Mouse (Mus musculus) liver, embryonic 12.5 days (tissue): ENCODE data around the gene Slc45a1. TPM values are rescaled to one million over a fixed set of nuclear protein-coding genes. Genes with fewer than 3 reads are reported as not detected.
A peak's percentile ranks its signal among the peaks of the same experiment; 100 is the strongest.

ENCODE experiments used
- ATAC-seq: fragments of 200-750 bp; cut with Nextera tagmentation; 2 replicates; pipeline ENCODE4 v1.8.0; 2017; ENCODE audit warnings: moderate number of reproducible peaks, mild to moderate bottlenecking, moderate library complexity
- H3K27ac ChIP-seq: fragments of 300-500 bp; sonication (generic); 2 replicates; pipeline ENCODE4 v1.5.1; 2016; ENCODE audit warnings: mild to moderate bottlenecking
- H3K27me3 ChIP-seq: fragments of 300-500 bp; sonication (generic); replicated peaks from 2 replicates; pipeline ENCODE4 v1.6.1; 2016; ENCODE audit warnings: mild to moderate bottlenecking, moderate library complexity
- H3K36me3 ChIP-seq: fragments of 300-500 bp; sonication (generic); 2 replicates; pipeline ENCODE4 v1.6.1; 2016; ENCODE audit warnings: mild to moderate bottlenecking, moderate library complexity
- H3K4me1 ChIP-seq: fragments of 300-500 bp; sonication (generic); 2 replicates; pipeline ENCODE4 v1.6.1; 2016
- H3K4me2 ChIP-seq: fragments of 300-500 bp; sonication (generic); 2 replicates; pipeline ENCODE4 v1.6.1; 2016; ENCODE audit warnings: mild to moderate bottlenecking, moderate library complexity
- H3K4me3 ChIP-seq: fragments of 300-500 bp; sonication (generic); 2 replicates; pipeline ENCODE4 v1.5.1; 2016; ENCODE audit warnings: mild to moderate bottlenecking, moderate library complexity
- H3K9ac ChIP-seq: fragments of 300-500 bp; sonication (generic); 2 replicates; pipeline ENCODE4 v1.6.1; 2016; ENCODE audit warnings: mild to moderate bottlenecking, moderate library complexity
- H3K9me3 ChIP-seq: fragments of 300-500 bp; sonication (generic); replicated peaks from 2 replicates; pipeline ENCODE4 v1.6.1; 2016; ENCODE audit warnings: mild to moderate bottlenecking, moderate library complexity
- WGBS: fragments of 180-500 bp; shearing (Covaris S2); methylation state at CpG from one replicate; pipeline ENCODE4 v1.1.7; 2016; ENCODE audit not compliant: insufficient replicate concordance; 5-methylcytosine and 5-hydroxymethylcytosine counted together
- polyA plus RNA-seq: library from polyadenylated mRNA; unstranded; fragments of >200 nt; fragmentation: Nextera tagmentation; extraction: Ambion mirVana; gene quantifications from 2 replicates; pipeline ENCODE4 v1.2.1, GENCODE M21; 2016

The Slc45a1 gene
- polyA plus RNA-seq, 1 experiment from 2014 or later = not detected

GRCm38 (mm10) chr4:150678789-150679188 is 26.8 kb upstream of the Slc45a1 start:
- Histone ChIP-seq H3K4me1 (peaks cover 16% of the 10 kb centered on the region; the same call in 1 of the 2 replicates), H3K4me3 (no peak overlapping the region), H3K9ac (no peak overlapping the region), H3K9me3 (no peaks in the 10 kb centered on the region), H3K27me3 (no peaks in the 10 kb centered on the region), H3K36me3 (no peaks in the 10 kb centered on the region), H3K4me2 (no peak overlapping the region), H3K27ac (no peak overlapping the region)
- ATAC-seq = no peak
- WGBS = 90% methylated on average over 20 of the region's 20 CpGs

DNA sequence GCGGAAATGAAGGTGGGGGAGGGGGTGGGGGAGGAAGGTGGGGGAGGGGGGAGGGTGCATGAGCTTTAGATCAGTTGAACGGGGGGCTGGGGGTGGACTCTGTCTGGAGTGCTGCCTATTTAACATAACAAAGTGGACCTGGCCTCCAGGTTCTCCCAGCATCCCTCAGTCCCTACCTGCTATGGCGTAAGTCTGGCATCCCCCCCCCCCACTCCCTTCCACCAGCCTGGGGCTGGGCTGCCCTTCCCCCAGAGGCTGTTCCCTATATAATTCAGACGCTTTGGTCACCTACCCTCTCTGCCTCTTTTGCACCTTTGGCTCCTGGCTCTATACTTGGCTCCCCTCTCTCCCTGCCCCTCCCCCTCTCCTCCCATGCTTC is 25.9 kb upstream of the Slc45a1 start:
- Histone ChIP-seq H3K36me3 (no peaks in the 10 kb centered on the region), H3K4me3 (no peak overlapping the region), H3K27me3 (no peaks in the 10 kb centered on the region), H3K4me2 (no peak overlapping the region), H3K9me3 (no peaks in the 10 kb centered on the region), H3K27ac (no peak overlapping the region), H3K9ac (no peak overlapping the region), H3K4me1 (peaks cover 16% of the 10 kb centered on the region; the same call in 1 of the 2 replicates)
- no peak for ATAC-seq
- WGBS = 48% methylated on average over 4 of the region's 4 CpGs

- H3K9ac ChIP-seq = no peak overlapping the region
- no peak overlapping the region for H3K4me3 ChIP-seq
- H3K4me1 ChIP-seq = peaks cover 16% of the 10 kb centered on the region; the same call in 1 of the 2 replicates
- no peaks in the 10 kb centered on the region for H3K9me3 ChIP-seq
- H3K27ac ChIP-seq = no peak overlapping the region
- H3K27me3 ChIP-seq = no peaks in the 10 kb centered on the region
- no peak for ATAC-seq
- 47% methylated on average over 10 of the region's 10 CpGs for WGBS
- H3K36me3 ChIP-seq = no peaks in the 10 kb centered on the region
- H3K4me2 ChIP-seq = no peak overlapping the region
Measured at GRCm38 (mm10) chr4:150677126-150677845, 25.3 kb upstream of the Slc45a1 start.

DNA sequence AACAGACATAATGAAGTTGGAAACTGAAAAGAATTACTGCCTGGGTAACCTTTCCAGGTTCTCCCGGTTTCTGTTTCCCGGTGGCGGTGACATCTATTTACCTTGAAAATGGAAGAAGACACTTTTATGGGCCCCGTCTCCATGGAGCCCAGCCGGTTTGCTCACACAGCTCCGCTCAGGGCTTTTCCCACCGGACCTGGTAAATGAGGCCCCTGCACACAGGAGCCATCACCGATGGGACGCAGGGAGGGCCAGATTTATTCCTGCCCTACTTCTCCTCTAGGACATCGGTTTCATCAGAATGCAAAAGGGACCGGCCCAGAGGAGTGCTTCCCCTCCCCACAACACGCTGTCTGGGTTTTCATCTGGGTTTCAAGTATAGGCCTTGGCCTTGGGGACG is 24.1 kb upstream of the Slc45a1 start:
- H3K27me3 ChIP-seq = no peaks in the 10 kb centered on the region
- H3K4me3 ChIP-seq = no peak overlapping the region
- no peak overlapping the region for H3K9ac ChIP-seq
- ATAC-seq = no peak
- WGBS = 81% methylated on average over 13 of the region's 13 CpGs
- no peaks in the 10 kb centered on the region for H3K9me3 ChIP-seq
- H3K4me1 ChIP-seq = peaks cover 16% of the 10 kb centered on the region; the same call in 1 of the 2 replicates
- no peaks in the 10 kb centered on the region for H3K36me3 ChIP-seq
- H3K4me2 ChIP-seq = no peak overlapping the region
- no peak overlapping the region for H3K27ac ChIP-seq

DNA sequence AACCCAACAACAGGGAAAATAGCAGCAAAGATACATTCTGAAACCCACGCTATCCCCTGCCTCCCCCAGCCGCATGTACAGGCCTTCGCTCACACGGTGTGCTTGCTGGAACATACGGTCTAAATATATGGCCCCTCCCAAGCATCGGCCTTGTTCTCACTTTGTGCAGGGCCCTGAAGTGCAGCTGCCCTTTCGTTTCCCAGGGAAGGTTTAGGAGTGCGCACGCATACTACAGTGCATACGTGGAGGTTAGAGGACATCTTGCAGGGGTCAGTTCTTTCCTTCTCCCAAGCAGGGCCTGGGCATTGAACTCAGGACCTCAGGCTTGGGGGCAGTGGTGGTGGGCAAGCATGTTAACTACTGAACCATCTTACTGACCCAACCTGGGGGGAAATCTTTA is 23.3 kb upstream of the Slc45a1 start:
- H3K9me3 ChIP-seq = no peaks in the 10 kb centered on the region
- no peak overlapping the region for H3K27ac ChIP-seq
- WGBS = 88% methylated on average over 10 of the region's 10 CpGs
- H3K36me3 ChIP-seq = no peaks in the 10 kb centered on the region
- no peaks in the 10 kb centered on the region for H3K27me3 ChIP-seq
- no peak for ATAC-seq
- H3K4me2 ChIP-seq = no peak overlapping the region
- no peak overlapping the region for H3K4me3 ChIP-seq
- no peak overlapping the region for H3K9ac ChIP-seq
- peaks cover 9% of the 10 kb centered on the region; the same call in 1 of the 2 replicates for H3K4me1 ChIP-seq

GRCm38 (mm10) chr4:150665806-150666205 is 13.8 kb upstream of the Slc45a1 start:
- Histone ChIP-seq H3K9me3 (no peaks in the 10 kb centered on the region), H3K27me3 (peaks cover 24% of the 10 kb centered on the region), H3K4me1 (peaks cover 20% of the 10 kb centered on the region), H3K9ac (no peak overlapping the region), H3K4me3 (no peak overlapping the region), H3K36me3 (no peaks in the 10 kb centered on the region), H3K4me2 (no peak overlapping the region), H3K27ac (no peak overlapping the region)
- WGBS = 71% methylated on average over 10 of the region's 10 CpGs
- no peak for ATAC-seq

GRCm38 (mm10) chr4:150664726-150665125 is 12.8 kb upstream of the Slc45a1 start:
- Histone ChIP-seq H3K27ac (no peak overlapping the region), H3K36me3 (no peaks in the 10 kb centered on the region), H3K9me3 (no peaks in the 10 kb centered on the region), H3K9ac (no peak overlapping the region), H3K27me3 (peaks cover 28% of the 10 kb centered on the region), H3K4me1 (peaks cover 20% of the 10 kb centered on the region), H3K4me3 (no peak overlapping the region), H3K4me2 (no peak overlapping the region)
- WGBS = 59% methylated on average over 7 of the region's 7 CpGs
- ATAC-seq = no peak

DNA sequence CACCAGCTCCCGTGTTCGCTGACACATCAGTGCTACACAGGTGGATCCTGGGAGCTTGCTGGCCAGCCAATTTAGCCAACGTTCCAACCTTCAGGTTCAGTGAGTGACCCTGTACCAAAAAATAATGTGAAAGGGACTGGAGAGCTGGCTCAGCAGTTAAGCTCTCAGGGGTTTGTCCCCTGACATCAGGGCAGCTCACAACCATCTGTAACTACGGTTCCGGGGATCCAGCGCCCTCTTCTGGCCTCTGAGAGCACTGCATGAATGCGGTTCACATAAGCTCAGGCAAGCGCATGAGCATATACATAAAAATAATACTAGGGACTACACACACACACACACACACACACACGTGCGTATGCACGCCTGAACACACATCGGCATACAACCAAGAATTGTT is 11.2 kb upstream of the Slc45a1 start:
- Histone ChIP-seq H3K9ac (no peak overlapping the region), H3K27ac (no peak overlapping the region), H3K9me3 (no peaks in the 10 kb centered on the region), H3K4me2 (no peak overlapping the region), H3K4me1 (peaks cover 20% of the 10 kb centered on the region), H3K27me3 (peaks cover 28% of the 10 kb centered on the region), H3K36me3 (no peaks in the 10 kb centered on the region), H3K4me3 (no peak overlapping the region)
- no peak for ATAC-seq
- 44% methylated on average over 12 of the region's 12 CpGs for whole genome bisulfite sequencing

- Histone ChIP-seq H3K4me2 (peak overlapping the region; percentile 24), H3K36me3 (no peaks in the 10 kb centered on the region), H3K9ac (no peak overlapping the region; the same call in 1 of the 2 replicates), H3K9me3 (no peaks in the 10 kb centered on the region), H3K4me1 (peaks cover 20% of the 10 kb centered on the region), H3K27me3 (peaks cover 28% of the 10 kb centered on the region), H3K27ac (no peak overlapping the region), H3K4me3 (no peak overlapping the region)
- 8% methylated on average over 13 of the region's 13 CpGs for WGBS
- ATAC-seq = no peak
Measured at GRCm38 (mm10) chr4:150661886-150662285, 9.9 kb upstream of the Slc45a1 start.

DNA sequence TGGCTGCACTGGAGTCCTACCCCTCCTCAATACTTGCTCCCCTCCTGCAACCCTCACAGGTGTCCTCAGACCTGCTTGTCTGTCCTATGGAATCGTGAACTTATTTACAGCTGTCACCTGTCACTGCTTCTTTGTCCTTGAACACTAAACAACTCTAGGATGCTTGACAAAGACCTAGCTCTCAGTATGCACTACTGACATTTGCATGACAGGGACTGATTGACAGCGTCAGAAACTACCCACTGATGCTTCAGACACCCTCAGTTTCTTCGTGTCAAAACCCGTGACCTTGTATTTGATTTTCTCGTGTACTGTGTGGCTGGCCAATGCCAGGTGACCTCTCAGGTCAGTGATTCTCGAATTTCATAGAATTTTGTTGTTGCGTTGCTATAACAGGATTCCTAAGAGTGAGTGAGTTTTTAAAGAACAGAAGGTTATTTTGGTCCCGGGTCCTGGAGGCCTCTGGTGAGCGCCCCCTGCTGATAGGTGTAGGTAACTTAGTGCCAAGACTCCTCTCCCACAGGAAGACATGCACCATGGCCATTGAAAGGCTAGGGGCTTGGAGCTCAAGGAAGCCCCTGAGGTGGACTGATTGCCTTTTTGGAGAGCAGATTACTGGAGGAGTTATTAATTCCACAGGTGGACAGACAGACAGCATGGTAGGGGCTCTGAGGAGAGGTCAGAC is 8.1 kb upstream of the Slc45a1 start:
- Histone ChIP-seq H3K4me1 (peaks cover 11% of the 10 kb centered on the region), H3K36me3 (no peaks in the 10 kb centered on the region), H3K27me3 (peaks cover 28% of the 10 kb centered on the region), H3K4me3 (no peak overlapping the region), H3K4me2 (no peak overlapping the region), H3K9me3 (no peaks in the 10 kb centered on the region), H3K9ac (no peak overlapping the region), H3K27ac (no peak overlapping the region)
- 59% methylated on average over 9 of the region's 9 CpGs for WGBS
- ATAC-seq = no peak

- Histone ChIP-seq H3K4me1 (peaks cover 24% of the 10 kb centered on the region), H3K4me3 (no peak overlapping the region), H3K9ac (no peak overlapping the region), H3K4me2 (no peak overlapping the region), H3K27me3 (peaks cover 45% of the 10 kb centered on the region), H3K36me3 (no peaks in the 10 kb centered on the region), H3K9me3 (no peaks in the 10 kb centered on the region), H3K27ac (no peak overlapping the region)
- ATAC-seq = no peak
- 63% methylated on average over 6 of the region's 6 CpGs for WGBS
Measured at GRCm38 (mm10) chr4:150656504-150656903, 4.5 kb upstream of the Slc45a1 start.

DNA sequence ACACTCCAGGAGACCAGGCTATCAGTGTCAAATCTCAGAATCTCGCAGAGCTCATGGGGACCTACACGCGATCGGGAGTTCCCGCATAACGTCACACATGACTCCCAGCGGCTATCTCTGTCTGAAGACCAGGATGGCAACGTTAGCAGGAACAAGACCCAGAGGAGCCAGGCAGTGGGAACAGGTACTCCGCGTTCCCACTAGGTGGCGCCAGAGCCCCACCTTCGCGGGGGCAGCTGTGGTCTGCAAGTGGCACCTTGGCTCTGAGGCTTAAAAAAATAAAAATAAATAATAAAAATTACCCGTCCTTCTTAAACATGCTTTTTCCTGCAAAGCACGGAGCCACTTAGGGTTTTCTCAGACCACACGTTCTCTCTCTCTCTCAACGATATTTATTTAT is 4.0 kb upstream of the Slc45a1 start:
- no peak overlapping the region for H3K4me3 ChIP-seq
- H3K9me3 ChIP-seq = no peaks in the 10 kb centered on the region
- H3K4me2 ChIP-seq = no peak overlapping the region
- H3K4me1 ChIP-seq = peaks cover 27% of the 10 kb centered on the region
- H3K36me3 ChIP-seq = no peaks in the 10 kb centered on the region
- peaks cover 45% of the 10 kb centered on the region for H3K27me3 ChIP-seq
- 2% methylated on average over 17 of the region's 17 CpGs for WGBS
- peak; percentile 54 for ATAC-seq
- no peak overlapping the region for H3K27ac ChIP-seq
- no peak overlapping the region for H3K9ac ChIP-seq
